Mouse (Mus musculus) G1E (cell line): ENCODE measurements at regions not wholly inside any gene's neighbourhood (a gene's known extent, or its start where the extent isn't known, plus 50 kb on each side); places are given as distances from the start of the nearest gene placed in this dataset.

ENCODE experiments used
- ATAC-seq: 2 replicates; pipeline ENCODE4 v1.8.0; 2016; ENCODE audit warnings: mild to moderate bottlenecking; ENCODE audit not compliant: insufficient number of reproducible peaks, poor library complexity, low FRiP score, severe bottlenecking; ENCODE audit errors: extremely low read depth
- DNase-seq: peaks from one replicate; pipeline ENCODE4 v3.0.0; 2012; ENCODE audit warnings: low spot score
- H3K27me3 ChIP-seq: 2 replicates; pipeline ENCODE4 v1.6.1; 2012; ENCODE audit warnings: mild to moderate bottlenecking, low read length, inconsistent platforms; ENCODE audit not compliant: insufficient read depth
- H3K36me3 ChIP-seq: replicated peaks from 2 replicates; pipeline ENCODE3; 2012; ENCODE audit warnings: mild to moderate bottlenecking, inconsistent platforms
- H3K4me1 ChIP-seq: 2 replicates; pipeline ENCODE4 v1.6.1; 2012; ENCODE audit warnings: low read depth, low read length, inconsistent platforms, mixed read lengths; ENCODE audit not compliant: insufficient read depth
- H3K4me3 ChIP-seq: 2 replicates; pipeline ENCODE4 v1.5.1; 2012; ENCODE audit warnings: low read depth, mild to moderate bottlenecking, inconsistent platforms, low read length, moderate library complexity, mixed read lengths
- H3K9me3 ChIP-seq: replicated peaks from 2 replicates; pipeline ENCODE4 v1.6.1; 2012; ENCODE audit warnings: inconsistent platforms
- CTCF ChIP-seq: IDR thresholded peaks from 2 replicates; pipeline ENCODE4 v1.5.1; 2012; ENCODE audit warnings: low read depth, low read length, inconsistent platforms, mixed read lengths
- GATA1 ChIP-seq: IDR thresholded peaks from 2 replicates; pipeline ENCODE4 v1.6.1; 2012; ENCODE audit warnings: borderline replicate concordance, low read length, inconsistent platforms, mixed read lengths
- GATA2 ChIP-seq: IDR thresholded peaks from 2 replicates; pipeline ENCODE4 v1.6.1; 2012; ENCODE audit warnings: low read depth, low read length, inconsistent platforms, borderline replicate concordance
- POLR2AphosphoS5 ChIP-seq: IDR thresholded peaks from 2 replicates; pipeline ENCODE4 v1.6.1; 2012; ENCODE audit warnings: low read depth, low read length, inconsistent platforms; ENCODE audit not compliant: insufficient replicate concordance
- TAL1 ChIP-seq: conservative IDR thresholded peaks from 2 replicates; pipeline ENCODE4 v1.6.1; 2012; ENCODE audit warnings: low read depth, low read length, inconsistent platforms, mixed read lengths

DNA sequence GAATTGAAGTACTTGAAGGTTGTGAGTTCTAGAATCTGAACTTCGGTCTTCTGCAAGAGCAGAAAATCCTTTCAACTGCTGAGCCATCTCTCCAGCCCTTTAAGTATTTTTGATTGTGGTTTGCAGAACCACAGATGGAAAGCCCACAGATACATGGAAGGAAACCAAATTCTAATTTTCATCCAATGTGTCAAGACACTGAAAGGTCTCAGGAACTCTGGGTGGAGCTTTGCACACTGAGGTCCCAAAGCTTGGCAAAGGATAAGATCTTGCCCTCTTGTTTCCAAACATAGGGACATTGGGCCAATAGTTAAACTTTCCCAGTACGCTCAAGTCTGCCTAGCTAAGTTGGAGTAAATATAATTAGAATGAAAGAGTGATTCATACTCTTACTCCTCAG, 102.6 kb upstream of the Ado start:
- H3K27me3 ChIP-seq = no peaks in the 10 kb centered on the region
- H3K4me1 ChIP-seq = no peaks in the 10 kb centered on the region
- TF ChIP-seq CTCF (no peak), TAL1 (no peak), GATA1 (no peak), GATA2 (no peak), POLR2AphosphoS5 (no peak)
- no peaks in the 10 kb centered on the region for H3K36me3 ChIP-seq
- no peak overlapping the region for H3K4me3 ChIP-seq
- no peak for DNase-seq
- no peaks in the 10 kb centered on the region; the same call in 1 of the 2 replicates for H3K9me3 ChIP-seq
- no peak for ATAC-seq

- Histone ChIP-seq H3K27me3 (no peaks in the 10 kb centered on the region), H3K9me3 (peaks cover 2% of the 10 kb centered on the region; the same call in 1 of the 2 replicates), H3K4me3 (no peak overlapping the region), H3K4me1 (no peaks in the 10 kb centered on the region), H3K36me3 (no peaks in the 10 kb centered on the region)
- DNase-seq (no peak), ATAC-seq (no peak)
- TF ChIP-seq GATA1 (no peak), POLR2AphosphoS5 (no peak), CTCF (no peak), GATA2 (no peak), TAL1 (no peak)
Observed at GRCm38 (mm10) chr10:67647777-67648727, 99.3 kb upstream of the Ado start.

DNA sequence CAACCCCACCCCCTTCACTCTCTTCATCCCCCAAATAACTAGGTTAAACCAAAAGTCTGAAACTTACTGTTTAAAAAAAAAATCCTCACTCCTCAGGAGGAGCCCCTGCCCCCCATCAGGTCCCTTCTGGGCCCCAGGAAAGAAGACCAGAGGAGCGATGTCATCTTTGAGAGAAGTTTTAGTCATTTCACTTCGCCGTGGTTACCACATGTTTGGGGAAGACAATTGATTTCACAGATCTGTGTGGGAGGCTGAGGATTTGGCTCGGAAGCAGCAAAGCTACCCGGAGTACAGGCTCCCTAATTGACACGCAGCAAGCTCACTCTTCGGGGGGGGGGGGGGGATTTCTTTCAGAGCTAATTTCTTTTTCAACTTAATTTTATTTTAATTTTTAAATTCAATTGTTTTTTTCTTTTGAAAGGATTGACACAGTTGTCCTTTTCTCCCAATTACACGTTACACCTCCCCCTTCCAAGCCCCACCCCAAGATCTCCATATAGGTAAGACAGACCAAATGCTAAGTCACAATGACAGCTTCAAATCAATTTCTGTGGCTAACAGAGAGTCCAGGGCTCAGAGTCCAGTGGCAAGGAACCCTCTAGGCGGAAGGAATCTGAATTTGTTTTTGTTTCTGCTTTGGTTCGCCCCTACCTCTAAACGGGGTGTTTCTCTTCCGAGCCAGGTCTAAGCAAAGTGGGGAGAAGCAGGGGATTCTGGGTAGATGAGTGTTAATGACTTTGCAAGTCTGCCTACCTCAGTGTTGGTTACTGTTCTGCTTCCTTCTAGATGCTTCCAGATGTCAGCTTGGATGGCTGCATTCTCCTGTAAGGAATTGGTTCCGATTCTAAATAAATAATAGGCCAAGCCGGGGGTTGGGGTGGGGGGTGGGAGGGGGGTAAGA, 98.2 kb upstream of the Ado start:
- Histone ChIP-seq H3K36me3 (no peaks in the 10 kb centered on the region), H3K4me3 (no peak overlapping the region), H3K27me3 (no peaks in the 10 kb centered on the region), H3K4me1 (no peaks in the 10 kb centered on the region), H3K9me3 (peaks cover 2% of the 10 kb centered on the region; the same call in 1 of the 2 replicates)
- DNase-seq (no peak), ATAC-seq (no peak)
- TF ChIP-seq CTCF (no peak), GATA1 (no peak), TAL1 (no peak), GATA2 (no peak), POLR2AphosphoS5 (no peak)

DNA sequence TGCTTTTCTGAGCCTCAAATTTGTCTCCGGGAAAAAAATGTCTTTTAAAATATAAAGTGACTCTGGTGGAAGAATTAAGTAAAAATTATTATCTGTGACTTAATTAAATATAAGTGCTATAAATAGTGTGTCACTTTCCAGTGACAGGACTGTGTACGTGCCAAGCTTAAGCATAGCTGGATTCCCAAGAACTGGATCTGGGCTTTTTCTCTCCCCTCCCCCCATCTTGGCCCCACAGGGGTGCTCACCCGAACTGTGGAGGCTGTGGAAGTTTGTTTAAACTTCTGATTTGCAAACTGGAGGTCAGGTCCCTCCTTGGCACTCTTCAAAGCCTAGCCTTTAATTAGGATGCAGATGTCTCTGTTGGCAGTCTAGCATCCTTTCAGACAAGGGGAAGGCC, 97.1 kb upstream of the Ado start:
- Histone ChIP-seq H3K36me3 (no peaks in the 10 kb centered on the region), H3K9me3 (peaks cover 2% of the 10 kb centered on the region; the same call in 1 of the 2 replicates), H3K4me1 (no peaks in the 10 kb centered on the region), H3K27me3 (no peaks in the 10 kb centered on the region), H3K4me3 (no peak overlapping the region)
- ATAC-seq = no peak
- TF ChIP-seq POLR2AphosphoS5 (no peak), CTCF (no peak), GATA1 (no peak), TAL1 (no peak)
- DNase-seq = no peak

DNA sequence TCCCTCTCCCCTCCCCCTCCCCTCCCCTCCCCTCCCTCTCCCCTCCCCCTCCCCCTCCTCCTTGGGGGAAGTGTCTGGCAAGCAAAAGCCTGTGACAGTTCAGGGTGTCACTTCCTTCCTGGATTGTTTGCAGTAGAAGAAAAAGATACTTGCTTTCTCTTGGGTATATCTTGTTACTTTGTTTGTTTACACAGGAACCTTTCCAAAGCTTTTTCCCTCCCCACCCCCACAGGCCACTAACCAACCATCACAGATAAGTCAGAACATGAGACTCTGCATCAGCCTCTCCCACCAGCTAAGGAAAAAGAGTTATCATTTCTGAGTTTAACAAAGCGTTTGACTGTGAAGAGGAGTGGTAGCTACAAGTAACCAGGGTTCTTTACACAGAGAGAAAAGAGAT, 95.5 kb upstream of the Ado start:
- Histone ChIP-seq H3K27me3 (no peaks in the 10 kb centered on the region), H3K9me3 (peaks cover 2% of the 10 kb centered on the region; the same call in 1 of the 2 replicates), H3K4me1 (no peaks in the 10 kb centered on the region), H3K36me3 (no peaks in the 10 kb centered on the region), H3K4me3 (no peak overlapping the region)
- ATAC-seq (no peak), DNase-seq (no peak)
- TF ChIP-seq GATA2 = no peak
- TF ChIP-seq TAL1 = no peak
- no peak for TF ChIP-seq CTCF
- no peak for TF ChIP-seq GATA1
- TF ChIP-seq POLR2AphosphoS5 = no peak

GRCm38 (mm10) chr10:67643685-67644084, 94.9 kb upstream of the Ado start:
- DNase-seq = no peak
- no peak for ATAC-seq
- Histone ChIP-seq H3K4me3 (no peak overlapping the region), H3K36me3 (no peaks in the 10 kb centered on the region), H3K27me3 (no peaks in the 10 kb centered on the region), H3K4me1 (no peaks in the 10 kb centered on the region), H3K9me3 (peaks cover 2% of the 10 kb centered on the region; the same call in 1 of the 2 replicates)
- TF ChIP-seq CTCF (no peak), GATA2 (no peak), POLR2AphosphoS5 (no peak), GATA1 (no peak), TAL1 (no peak)
